Mouse (Mus musculus) lung, adult 2 months (tissue): ENCODE data around the gene Igf2bp3.

Experiments
- CTCF ChIP-seq: fragments of 200-500 bp; IDR thresholded peaks from 2 replicates; pipeline ENCODE4 v1.5.1; 2011; ENCODE audit warnings: mild to moderate bottlenecking, low read length, control low read depth; ENCODE audit not compliant: insufficient read depth
- POLR2A ChIP-seq: fragments of 200-500 bp; IDR thresholded peaks from 2 replicates; pipeline ENCODE4 v1.6.1; 2011; ENCODE audit warnings: low read depth, mild to moderate bottlenecking, control low read depth, low read length, borderline replicate concordance; ENCODE audit errors: extremely low read depth

- TF ChIP-seq CTCF (no peak), POLR2A (no peak)
Measured at GRCm38 (mm10) chr6:49242331-49242730, 27.6 kb upstream of the Igf2bp3 start.
